Mouse (Mus musculus): ENCODE results near the gene Pnp.

- no peak for TF ChIP-seq POLR2A (IDR thresholded peaks at IDR 0.05; ENCODE audit: borderline replicate concordance, insufficient read depth, low read length)
- no peak for TF ChIP-seq CTCF (IDR thresholded peaks at IDR 0.05; ENCODE audit: borderline replicate concordance, insufficient read depth, low read depth, low read length)
These were observed 44.1 kb downstream of the Pnp start for GRCm38 (mm10) chr14:50975001-50975400.
